Mouse (Mus musculus): ENCODE results near the gene Pofut1.

GRCm38 (mm10) chr2:153312884-153313283, 71.6 kb downstream of the Pofut1 start:
- TF ChIP-seq CTCF (IDR thresholded peaks at IDR 0.05) = no peak
- no peak for TF ChIP-seq EP300 (IDR thresholded peaks at IDR 0.05)

Measured in lung, postnatal 0 days (tissue).